Mouse (Mus musculus) midbrain, postnatal 0 days (tissue): ENCODE results near the gene Tln2. TPM values are rescaled to one million over a fixed set of nuclear protein-coding genes. Genes with fewer than 3 reads are reported as not detected.

Experiments
- ATAC-seq: fragments of 200-750 bp; cut with Nextera tagmentation; 2 replicates; pipeline ENCODE4 v1.8.0; 2017; ENCODE audit warnings: moderate number of reproducible peaks, mild to moderate bottlenecking, moderate TSS enrichment, moderate library complexity; ENCODE audit not compliant: low FRiP score
- DNase-seq: peaks from one replicate; pipeline ENCODE4 v3.0.0-alpha.2; 2015; ENCODE audit warnings: low spot score
- H3K27ac ChIP-seq: fragments of 300-500 bp; sonication (generic); 2 replicates; pipeline ENCODE4 v1.5.1; 2014; ENCODE audit warnings: low read depth, mild to moderate bottlenecking, low read length, mixed read lengths
- H3K27me3 ChIP-seq: fragments of 300-500 bp; sonication (generic); 2 replicates; pipeline ENCODE4 v1.6.1; 2014; ENCODE audit warnings: low read length, control low read depth, mixed read lengths; ENCODE audit not compliant: insufficient read depth
- H3K36me3 ChIP-seq: fragments of 300-500 bp; sonication (generic); 2 replicates; pipeline ENCODE4 v1.6.1; 2014; ENCODE audit warnings: low read length, control low read depth, mixed read lengths; ENCODE audit not compliant: insufficient read depth
- H3K4me1 ChIP-seq: fragments of 300-500 bp; sonication (generic); 2 replicates; pipeline ENCODE4 v1.6.1; 2014; ENCODE audit warnings: mild to moderate bottlenecking, control low read depth, antibody characterized with exemption, low read length, mixed read lengths; ENCODE audit not compliant: insufficient read depth
- H3K4me2 ChIP-seq: fragments of 300-500 bp; sonication (generic); 2 replicates; pipeline ENCODE4 v1.6.1; 2014; ENCODE audit warnings: low read depth, mild to moderate bottlenecking, low read length, mixed read lengths; ENCODE audit not compliant: poor library complexity, severe bottlenecking
- H3K4me3 ChIP-seq: fragments of 300-500 bp; sonication (generic); 2 replicates; pipeline ENCODE4 v1.5.1; 2014; ENCODE audit warnings: low read depth, mild to moderate bottlenecking, low read length, moderate library complexity
- H3K9ac ChIP-seq: fragments of 300-500 bp; sonication (generic); replicated peaks from 2 replicates; pipeline ENCODE4 v1.6.1; 2014; ENCODE audit warnings: mild to moderate bottlenecking, low read length, moderate library complexity, mixed read lengths; ENCODE audit not compliant: poor library complexity, severe bottlenecking
- H3K9me3 ChIP-seq: fragments of 300-500 bp; sonication (generic); 2 replicates; pipeline ENCODE4 v1.6.1; 2016; ENCODE audit warnings: low read length, control low read depth
- CTCF ChIP-seq: IDR thresholded peaks from 2 replicates; pipeline ENCODE4 v1.5.1; 2016; ENCODE audit warnings: antibody characterized with exemption, mild to moderate bottlenecking
- WGBS: fragments of 180-500 bp; shearing (Covaris S2); extraction: QIAGEN DNeasy Blood & Tissue Kit; methylation state at CpG from one replicate; pipeline ENCODE4 v1.1.7; 2014; 5-methylcytosine and 5-hydroxymethylcytosine counted together
- polyA plus RNA-seq: library from polyadenylated mRNA; unstranded; fragments of >200 nt; fragmentation: Nextera tagmentation; extraction: Ambion mirVana; gene quantifications from 2 replicates; pipeline ENCODE4 v1.2.1, GENCODE M21; 2015
- total RNA-seq: library from RNA; depleted of rRNA; stranded (reverse); fragments of >200 nt; gene quantifications from 2 replicates; pipeline ENCODE4 v1.2.3, GENCODE M21; 2014

Tln2 gene
- total and polyA plus RNA-seq, 2 experiments from 2014 or later, result 49.4 to 66.7 TPM

- Histone ChIP-seq H3K27me3 (no peaks in the 10 kb centered on the region), H3K4me3 (no peak overlapping the region), H3K27ac (no peak overlapping the region), H3K4me2 (no peak overlapping the region), H3K4me1 (no peaks in the 10 kb centered on the region), H3K36me3 (0 out of 2 replicates have a peak, but pooled peaks cover 3% of the 10 kb centered on the region), H3K9me3 (no peaks in the 10 kb centered on the region), H3K9ac (no peak overlapping the region)
- ATAC-seq, result no peak
- no peak for TF ChIP-seq CTCF
- peak; percentile 67 for DNase-seq
- WGBS, result 42% methylated on average over 2 of the region's 2 CpGs
Measured at GRCm38 (mm10) chr9:67264896-67265295, 294.6 kb downstream of the Tln2 start.

DNA sequence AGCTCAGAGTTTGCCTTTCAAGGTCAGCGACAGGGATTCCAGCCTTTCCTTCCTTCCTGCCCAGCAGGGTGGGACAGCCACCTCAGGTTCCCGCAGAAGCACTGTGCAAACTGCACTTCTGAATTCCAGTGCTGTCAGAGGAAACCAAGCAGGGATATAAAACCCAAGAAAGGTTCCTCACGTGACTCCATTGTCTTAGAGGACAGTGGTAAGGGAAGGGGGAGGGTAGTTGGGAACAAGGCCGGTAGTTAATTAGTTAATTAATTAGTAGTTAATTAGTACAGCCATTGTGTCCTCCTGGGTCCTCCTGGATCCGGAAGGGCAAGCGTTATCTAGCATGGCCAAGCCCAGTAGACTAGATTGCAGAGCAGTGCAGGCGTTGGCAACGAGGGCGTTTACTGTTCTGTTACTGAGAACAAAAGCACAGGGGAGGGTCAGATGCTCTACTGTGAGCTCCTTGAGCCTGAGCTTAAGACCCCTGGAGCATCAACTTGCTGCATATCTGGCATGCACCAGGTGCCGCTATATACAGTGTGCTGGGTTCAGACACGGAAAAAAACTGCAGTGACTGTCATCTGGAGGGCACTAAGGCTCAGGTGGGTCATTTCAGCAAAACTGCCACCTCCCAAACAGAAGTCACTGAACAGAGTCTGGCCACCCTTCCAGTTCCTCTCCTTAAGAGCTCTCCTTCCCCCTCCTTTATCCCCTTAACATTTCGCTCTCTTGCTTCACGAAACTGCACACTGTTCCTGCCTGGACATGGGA, 298.5 kb downstream of the Tln2 start:
- DNase-seq, result peak; percentile 19
- Histone ChIP-seq H3K27me3 (no peaks in the 10 kb centered on the region), H3K4me3 (no peak overlapping the region), H3K4me2 (no peak overlapping the region), H3K9me3 (no peaks in the 10 kb centered on the region), H3K4me1 (no peaks in the 10 kb centered on the region), H3K36me3 (peaks cover 14% of the 10 kb centered on the region; the same call in 1 of the 2 replicates), H3K27ac (no peak overlapping the region), H3K9ac (no peak overlapping the region)
- ATAC-seq, result no peak
- TF ChIP-seq CTCF, result peak; percentile 26; the same call in 1 of the 2 replicates
- WGBS, result 32% methylated on average over 13 of the region's 13 CpGs

DNA sequence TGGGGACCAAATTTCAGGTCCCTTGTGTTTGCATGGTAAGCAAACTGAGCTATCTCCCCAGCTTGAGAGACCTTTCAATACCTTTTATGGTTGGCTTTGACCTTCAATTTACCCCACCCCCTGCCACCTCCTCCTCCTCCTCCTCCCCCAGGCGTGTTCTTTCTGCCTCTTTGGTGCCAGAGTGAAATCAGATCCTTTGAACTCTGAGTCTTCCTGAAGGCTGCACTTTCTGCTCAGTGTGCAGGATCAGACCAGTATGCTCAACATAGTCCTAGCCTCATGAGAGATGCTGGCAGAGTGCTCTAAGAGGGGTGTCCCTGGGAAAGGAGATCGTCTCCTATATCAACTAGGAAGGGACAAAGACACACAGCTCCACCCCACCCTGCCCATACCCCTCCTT, 309.4 kb downstream of the Tln2 start:
- 82% methylated on average over 2 of the region's 2 CpGs for WGBS

DNA sequence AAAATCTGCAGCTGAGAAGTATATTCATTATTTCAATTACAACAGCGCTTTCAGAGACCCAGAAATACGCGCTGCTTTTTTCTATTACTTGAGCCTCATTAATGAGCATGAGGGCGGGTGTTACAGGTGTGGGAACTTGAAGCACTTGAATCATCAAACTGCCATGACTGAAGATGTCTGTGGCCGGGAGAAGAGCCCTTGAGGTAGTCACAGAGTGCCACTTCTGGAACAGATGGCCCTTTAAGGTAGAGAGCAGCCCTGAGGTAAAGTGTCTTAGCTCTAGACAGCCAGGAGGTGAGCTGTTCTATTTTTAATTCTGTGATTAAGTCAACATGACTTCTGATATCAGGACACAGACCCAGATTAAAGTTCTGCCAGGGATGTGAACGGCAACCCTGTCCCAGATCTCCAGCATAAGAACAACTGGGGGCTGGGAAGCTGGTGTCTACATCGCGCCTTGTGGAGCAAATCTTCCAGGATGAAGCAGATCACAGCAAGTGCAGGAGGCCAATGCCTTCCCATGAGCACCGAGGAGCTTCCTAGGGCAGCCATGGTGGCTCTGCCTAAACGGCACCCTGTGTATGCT, 312.0 kb downstream of the Tln2 start:
- DNase-seq, result no peak
- no peak for ATAC-seq
- 82% methylated on average over 10 of the region's 10 CpGs for WGBS

More for the DNA sequence above, 309.4 kb downstream of the Tln2 start:
- peaks cover 12% of the 10 kb centered on the region; the same call in 1 of the 2 replicates for H3K36me3 ChIP-seq
- no peaks in the 10 kb centered on the region for H3K9me3 ChIP-seq
- H3K4me3 ChIP-seq, result no peak overlapping the region
- H3K27me3 ChIP-seq, result no peaks in the 10 kb centered on the region
- no peak overlapping the region for H3K4me2 ChIP-seq
- TF ChIP-seq CTCF, result no peak
- ATAC-seq (no peak), DNase-seq (no peak)
- no peak overlapping the region for H3K27ac ChIP-seq
- no peaks in the 10 kb centered on the region for H3K4me1 ChIP-seq
- no peak overlapping the region for H3K9ac ChIP-seq

GRCm38 (mm10) chr9:67245265-67245664, 314.2 kb downstream of the Tln2 start:
- WGBS, result 98% methylated on average over 2 of the region's 2 CpGs

More for the DNA sequence above, 312.0 kb downstream of the Tln2 start:
- H3K9ac ChIP-seq, result no peak overlapping the region
- no peak for TF ChIP-seq CTCF
- no peak overlapping the region for H3K27ac ChIP-seq
- no peaks in the 10 kb centered on the region for H3K9me3 ChIP-seq
- peaks cover 9% of the 10 kb centered on the region; the same call in 1 of the 2 replicates for H3K36me3 ChIP-seq
- no peak overlapping the region for H3K4me2 ChIP-seq
- H3K27me3 ChIP-seq, result no peaks in the 10 kb centered on the region
- H3K4me3 ChIP-seq, result no peak overlapping the region
- H3K4me1 ChIP-seq, result no peaks in the 10 kb centered on the region

DNA sequence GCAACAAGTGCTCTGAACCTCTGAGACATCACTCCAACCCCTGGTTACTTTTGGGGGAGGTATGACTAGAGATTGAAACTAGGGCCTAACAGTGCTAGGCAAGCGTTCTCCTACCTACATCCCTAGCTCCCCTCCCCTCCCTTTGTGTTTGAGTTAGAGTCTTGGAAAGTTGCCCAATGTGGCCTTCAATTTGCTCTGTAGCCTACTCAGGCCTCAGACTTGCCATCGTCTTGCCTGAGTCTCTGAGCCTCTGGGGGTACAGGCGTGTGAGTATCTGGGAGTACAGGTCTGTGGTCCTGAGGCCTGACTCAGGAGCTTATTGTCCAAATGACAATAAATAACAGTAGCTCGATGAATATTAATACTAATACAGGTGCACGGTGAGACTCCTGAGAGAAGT, 317.8 kb downstream of the Tln2 start:
- Histone ChIP-seq H3K9me3 (no peaks in the 10 kb centered on the region), H3K4me1 (no peaks in the 10 kb centered on the region), H3K4me3 (no peak overlapping the region), H3K4me2 (no peak overlapping the region), H3K27me3 (no peaks in the 10 kb centered on the region), H3K36me3 (peaks cover 21% of the 10 kb centered on the region), H3K27ac (no peak overlapping the region), H3K9ac (no peak overlapping the region)
- no peak for TF ChIP-seq CTCF
- ATAC-seq (no peak), DNase-seq (no peak)
- 85% methylated on average over 5 of the region's 5 CpGs for WGBS

More at GRCm38 (mm10) chr9:67245265-67245664, 314.2 kb downstream of the Tln2 start:
- H3K27me3 ChIP-seq, result no peaks in the 10 kb centered on the region
- H3K4me3 ChIP-seq, result no peak overlapping the region
- ATAC-seq (no peak), DNase-seq (no peak)
- no peak overlapping the region for H3K4me2 ChIP-seq
- peaks cover 18% of the 10 kb centered on the region for H3K36me3 ChIP-seq
- H3K9me3 ChIP-seq, result no peaks in the 10 kb centered on the region
- no peak overlapping the region for H3K9ac ChIP-seq
- peak; percentile 55 for TF ChIP-seq CTCF
- no peaks in the 10 kb centered on the region for H3K4me1 ChIP-seq
- H3K27ac ChIP-seq, result no peak overlapping the region
